Mouse (Mus musculus): ENCODE results near the gene Themis2.
"Not testable (repeated sequence)": the region's sequence is repeated elsewhere in the genome, so short reads cannot be mapped to it uniquely, and the experiment has no call there.

Gene Themis2

GRCm38 (mm10) chr4:132749258-132749982, 46.8 kb downstream of the Themis2 start:
- no peak for DNase-seq

- DNase-seq: no peak
Observed at GRCm38 (mm10) chr4:132748778-132749177, 47.4 kb downstream of the Themis2 start.

- DNase-seq: peak; percentile 49 to 55
Observed at GRCm38 (mm10) chr4:132747664-132748259, 48.4 kb downstream of the Themis2 start.

- no peak for DNase-seq
Observed at GRCm38 (mm10) chr4:132746911-132747517, 49.2 kb downstream of the Themis2 start.

GRCm38 (mm10) chr4:132743992-132744911, 51.9 kb downstream of the Themis2 start:
- no peak for DNase-seq

- no peak for DNase-seq
Observed at GRCm38 (mm10) chr4:132741491-132741890, 54.7 kb downstream of the Themis2 start.

- not testable (repeated sequence) for DNase-seq
Observed at GRCm38 (mm10) chr4:132737154-132737553, 59.0 kb downstream of the Themis2 start.

GRCm38 (mm10) chr4:132735894-132736293, 60.3 kb downstream of the Themis2 start:
- peak; percentile 17 to 33 for DNase-seq

GRCm38 (mm10) chr4:132735389-132735788, 60.8 kb downstream of the Themis2 start:
- no peak for DNase-seq

GRCm38 (mm10) chr4:132734766-132735165, 61.4 kb downstream of the Themis2 start:
- no peak for DNase-seq

GRCm38 (mm10) chr4:132733071-132733770, 63.0 kb downstream of the Themis2 start:
- DNase-seq: no peak

GRCm38 (mm10) chr4:132732148-132732684, 64.0 kb downstream of the Themis2 start, which contains the start of gene Xkr8:
TSS of gene Xkr8 (minus strand) at chr4:132732546.
- peak; percentile 90 for DNase-seq

Data from kidney, adult 8-10 months (tissue).